Mouse (Mus musculus) ES-Bruce4 (cell line): ENCODE measurements at regions not wholly inside any gene's neighbourhood (a gene's known extent, or its start where the extent isn't known, plus 50 kb on each side); places are given as distances from the start of the nearest gene placed in this dataset.

Experiments
- H3K27ac ChIP-seq: 2 replicates; pipeline ENCODE4 v1.5.1; 2012; ENCODE audit warnings: low read length, inconsistent platforms; ENCODE audit not compliant: insufficient read depth
- H3K27me3 ChIP-seq: 2 replicates; pipeline ENCODE4 v1.6.1; 2012; ENCODE audit warnings: mild to moderate bottlenecking, low read length, inconsistent platforms; ENCODE audit not compliant: control insufficient read depth, poor library complexity, insufficient read depth, severe bottlenecking
- H3K36me3 ChIP-seq: 2 replicates; pipeline ENCODE4 v1.6.1; 2012; ENCODE audit warnings: inconsistent platforms, mild to moderate bottlenecking, low read length, moderate library complexity; ENCODE audit not compliant: control insufficient read depth, poor library complexity, insufficient read depth, severe bottlenecking
- H3K4me1 ChIP-seq: one replicate; pipeline ENCODE4 v1.8.1; 2011; ENCODE audit warnings: low read length; ENCODE audit not compliant: control insufficient read depth, insufficient read depth
- H3K4me3 ChIP-seq: 2 replicates; pipeline ENCODE4 v1.5.1; 2011; ENCODE audit warnings: low read depth, mild to moderate bottlenecking, low read length
- H3K9ac ChIP-seq: 2 replicates; pipeline ENCODE4 v1.6.1; 2012; ENCODE audit warnings: low read depth, mild to moderate bottlenecking, inconsistent platforms; ENCODE audit not compliant: poor library complexity, severe bottlenecking
- H3K9me3 ChIP-seq: replicated peaks from 2 replicates; pipeline ENCODE4 v1.6.1; 2012; ENCODE audit warnings: mild to moderate bottlenecking, low read length, inconsistent platforms; ENCODE audit not compliant: control insufficient read depth, poor library complexity, insufficient read depth, severe bottlenecking
- CTCF ChIP-seq: IDR thresholded peaks from one replicate; pipeline ENCODE4 v1.8.1; 2011; ENCODE audit warnings: low read depth, low read length
- EP300 ChIP-seq: IDR thresholded peaks from 2 replicates; pipeline ENCODE4 v1.6.1; 2011; ENCODE audit warnings: low read depth, low read length; ENCODE audit not compliant: insufficient read depth
- POLR2A ChIP-seq: IDR thresholded peaks from one replicate; pipeline ENCODE4 v1.8.1; 2011; ENCODE audit warnings: low read length; ENCODE audit not compliant: insufficient read depth

- H3K9me3 ChIP-seq, result no peaks in the 10 kb centered on the region
- TF ChIP-seq POLR2A (no peak), EP300 (no peak), CTCF (no peak)
- H3K4me3 ChIP-seq, result no peak overlapping the region
- no peak overlapping the region for H3K27ac ChIP-seq
- no peaks in the 10 kb centered on the region for H3K27me3 ChIP-seq
- H3K4me1 ChIP-seq, result no peaks in the 10 kb centered on the region
- H3K9ac ChIP-seq, result no peak overlapping the region
- H3K36me3 ChIP-seq, result no peaks in the 10 kb centered on the region
These were observed 84.0 kb upstream of the Ralgps2 start for GRCm38 (mm10) chr1:157023462-157023861.

GRCm38 (mm10) chr1:157022456-157023435 lies 83.3 kb upstream of the Ralgps2 start:
- Histone ChIP-seq H3K27ac (no peak overlapping the region), H3K4me1 (no peaks in the 10 kb centered on the region), H3K9me3 (no peaks in the 10 kb centered on the region), H3K9ac (no peak overlapping the region), H3K36me3 (no peaks in the 10 kb centered on the region), H3K4me3 (no peak overlapping the region), H3K27me3 (no peaks in the 10 kb centered on the region)
- TF ChIP-seq POLR2A, result no peak
- no peak for TF ChIP-seq CTCF

DNA sequence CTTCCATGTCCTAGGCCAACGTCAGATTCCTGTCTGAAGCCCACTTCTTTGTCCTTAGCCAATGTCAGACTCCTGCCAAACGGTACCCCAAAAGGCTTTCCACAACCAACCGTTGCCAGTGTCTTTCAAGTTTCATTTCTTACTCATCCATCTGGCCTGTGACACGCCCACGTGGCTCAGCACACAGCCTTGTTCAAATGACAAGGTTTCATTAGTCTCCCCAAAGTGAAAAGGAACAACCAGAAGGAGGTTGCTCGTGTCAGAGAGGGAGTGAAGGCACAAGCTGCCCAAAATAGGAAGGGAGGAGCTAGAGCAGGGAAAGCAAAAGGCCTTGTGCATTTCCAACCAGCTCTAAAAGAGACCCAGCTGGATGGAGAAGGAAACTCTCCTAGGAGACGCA lies 80.5 kb upstream of the Ralgps2 start:
- no peaks in the 10 kb centered on the region for H3K4me1 ChIP-seq
- H3K27ac ChIP-seq, result no peak overlapping the region
- no peak overlapping the region for H3K4me3 ChIP-seq
- TF ChIP-seq POLR2A (no peak), EP300 (no peak), CTCF (no peak)
- H3K9ac ChIP-seq, result no peak overlapping the region
- no peaks in the 10 kb centered on the region for H3K36me3 ChIP-seq
- H3K27me3 ChIP-seq, result no peaks in the 10 kb centered on the region
- no peaks in the 10 kb centered on the region for H3K9me3 ChIP-seq

DNA sequence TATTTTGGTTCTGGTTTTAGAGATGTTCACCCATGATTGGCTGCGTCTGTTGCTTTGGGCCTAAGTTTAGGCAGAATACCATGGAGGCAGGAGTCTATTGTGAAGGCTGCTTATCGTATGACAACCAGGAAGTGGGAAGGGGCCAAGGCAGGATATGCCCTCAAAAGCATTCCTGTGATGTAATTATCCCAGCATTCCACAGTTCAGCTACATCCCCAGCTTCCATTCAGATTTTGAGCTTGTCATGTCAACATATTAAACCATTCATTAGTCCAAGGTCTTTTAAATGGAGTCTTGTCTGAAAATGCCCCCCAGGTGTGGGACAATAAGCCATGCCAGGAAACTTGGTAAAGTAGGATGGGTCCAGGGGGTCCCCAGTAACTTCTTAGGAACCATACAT lies 79.3 kb upstream of the Ralgps2 start:
- no peak for TF ChIP-seq EP300
- no peak for TF ChIP-seq POLR2A
- TF ChIP-seq CTCF, result no peak
- H3K27me3 ChIP-seq, result no peaks in the 10 kb centered on the region

GRCm38 (mm10) chr1:157017198-157017994 lies 78.0 kb upstream of the Ralgps2 start:
- Histone ChIP-seq H3K36me3 (no peaks in the 10 kb centered on the region), H3K27ac (no peak overlapping the region), H3K9ac (no peak overlapping the region), H3K4me1 (no peaks in the 10 kb centered on the region), H3K27me3 (no peaks in the 10 kb centered on the region), H3K9me3 (no peaks in the 10 kb centered on the region), H3K4me3 (no peak overlapping the region)
- no peak for TF ChIP-seq CTCF
- no peak for TF ChIP-seq POLR2A
- TF ChIP-seq EP300, result no peak

More for the DNA sequence above, 79.3 kb upstream of the Ralgps2 start:
- no peak overlapping the region for H3K4me3 ChIP-seq
- no peak overlapping the region for H3K27ac ChIP-seq
- H3K9me3 ChIP-seq, result no peaks in the 10 kb centered on the region
- H3K9ac ChIP-seq, result no peak overlapping the region
- no peaks in the 10 kb centered on the region for H3K4me1 ChIP-seq
- H3K36me3 ChIP-seq, result no peaks in the 10 kb centered on the region
